Mouse (Mus musculus): ENCODE data around the gene Nup214.

GRCm38 (mm10) chr2:32061189-32061588 is 87.0 kb downstream of the Nup214 start:
- TF ChIP-seq CTCF (IDR thresholded peaks at IDR 0.05; ENCODE audit: extremely low read depth, insufficient read depth, insufficient read length, insufficient replicate concordance), result no peak
- no peak for TF ChIP-seq POLR2A (IDR thresholded peaks at IDR 0.05; ENCODE audit: low read depth, low read length)

Data from spleen, adult 2 months (tissue).